Mouse (Mus musculus): Measurements from ENCODE around the gene Wars.
A peak's percentile ranks its signal among the peaks of the same experiment; 100 is the strongest.

Gene Wars

GRCm38 (mm10) chr12:108909846-108910433 lies 16.0 kb upstream of the Wars start:
- DNase-seq (ENCODE audit: inconsistent age in 2 of 2, low spot score in 1 of 2), result no peak

GRCm38 (mm10) chr12:108906398-108906797 lies 12.4 kb upstream of the Wars start:
- DNase-seq (ENCODE audit: inconsistent age in 2 of 2, low spot score in 1 of 2), result no peak

- no peak for DNase-seq (ENCODE audit: inconsistent age in 2 of 2, low spot score in 1 of 2)
These were observed 11.8 kb upstream of the Wars start for GRCm38 (mm10) chr12:108905620-108906302.

GRCm38 (mm10) chr12:108904276-108904653 lies 10.3 kb upstream of the Wars start:
- DNase-seq (ENCODE audit: inconsistent age in 2 of 2, low spot score in 1 of 2), result peak in 1 of 2 experiments; percentile 27

- peak; percentile 59 to 90 for DNase-seq (ENCODE audit: inconsistent age in 2 of 2, low spot score in 1 of 2)
These were observed 9.8 kb upstream of the Wars start for GRCm38 (mm10) chr12:108903600-108904275.

GRCm38 (mm10) chr12:108902940-108903339 lies 9.0 kb upstream of the Wars start:
- peak; percentile 44 to 82 for DNase-seq (ENCODE audit: inconsistent age in 2 of 2, low spot score in 1 of 2)

- no peak for DNase-seq (ENCODE audit: inconsistent age in 2 of 2, low spot score in 1 of 2)
These were observed 7.4 kb upstream of the Wars start for GRCm38 (mm10) chr12:108901346-108901745.

GRCm38 (mm10) chr12:108896006-108896405 lies 2.0 kb upstream of the Wars start:
- DNase-seq (ENCODE audit: inconsistent age in 2 of 2, low spot score in 1 of 2), result peak; percentile 25 to 79

- no peak for DNase-seq (ENCODE audit: inconsistent age in 2 of 2, low spot score in 1 of 2)
These were observed 450 bp upstream of the Wars start for GRCm38 (mm10) chr12:108894432-108894816.

GRCm38 (mm10) chr12:108892989-108893714 lies 822 bp downstream of the Wars start, which contains the start of gene Wdr25:
Gene Wdr25, plus strand, starts transcription at chr12:108893631.
- DNase-seq (ENCODE audit: inconsistent age in 2 of 2, low spot score in 1 of 2), result no peak

- no peak for DNase-seq (ENCODE audit: inconsistent age in 2 of 2, low spot score in 1 of 2)
These were observed 5.3 kb downstream of the Wars start for GRCm38 (mm10) chr12:108888632-108889031.

GRCm38 (mm10) chr12:108887077-108887476 lies 6.9 kb downstream of the Wars start:
- DNase-seq (ENCODE audit: inconsistent age in 2 of 2, low spot score in 1 of 2), result no peak

- DNase-seq (ENCODE audit: inconsistent age in 2 of 2, low spot score in 1 of 2), result no peak
These were observed 8.1 kb downstream of the Wars start for GRCm38 (mm10) chr12:108885906-108886305.

- peak in 1 of 2 experiments; percentile 83 for DNase-seq (ENCODE audit: inconsistent age in 2 of 2, low spot score in 1 of 2)
These were observed 11.2 kb downstream of the Wars start for GRCm38 (mm10) chr12:108882776-108883175.

- no peak for DNase-seq (ENCODE audit: inconsistent age in 2 of 2, low spot score in 1 of 2)
These were observed 12.8 kb downstream of the Wars start for GRCm38 (mm10) chr12:108881192-108881591.

GRCm38 (mm10) chr12:108880606-108881005 lies 13.4 kb downstream of the Wars start:
- DNase-seq (ENCODE audit: inconsistent age in 2 of 2, low spot score in 1 of 2), result no peak

- no peak for DNase-seq (ENCODE audit: inconsistent age in 2 of 2, low spot score in 1 of 2)
These were observed 14.8 kb downstream of the Wars start for GRCm38 (mm10) chr12:108879138-108879537.

- no peak for DNase-seq (ENCODE audit: inconsistent age in 2 of 2, low spot score in 1 of 2)
These were observed 20.9 kb downstream of the Wars start for GRCm38 (mm10) chr12:108873122-108873521.

GRCm38 (mm10) chr12:108869575-108869974 lies 24.4 kb downstream of the Wars start:
- peak in 1 of 2 experiments; percentile 51 for DNase-seq (ENCODE audit: inconsistent age in 2 of 2, low spot score in 1 of 2)

GRCm38 (mm10) chr12:108865007-108865494 lies 28.9 kb downstream of the Wars start:
- peak in 1 of 2 experiments; percentile 16 for DNase-seq (ENCODE audit: inconsistent age in 2 of 2, low spot score in 1 of 2)

GRCm38 (mm10) chr12:108858486-108858885 lies 35.5 kb downstream of the Wars start:
- DNase-seq (ENCODE audit: inconsistent age in 2 of 2, low spot score in 1 of 2), result no peak
